Mouse (Mus musculus): ENCODE results near the gene Nt5c.
A peak's percentile ranks its signal among the peaks of the same experiment; 100 is the strongest.
"Not testable (repeated sequence)": the region's sequence is repeated elsewhere in the genome, so short reads cannot be mapped to it uniquely, and the experiment has no call there.

Gene Nt5c

DNA sequence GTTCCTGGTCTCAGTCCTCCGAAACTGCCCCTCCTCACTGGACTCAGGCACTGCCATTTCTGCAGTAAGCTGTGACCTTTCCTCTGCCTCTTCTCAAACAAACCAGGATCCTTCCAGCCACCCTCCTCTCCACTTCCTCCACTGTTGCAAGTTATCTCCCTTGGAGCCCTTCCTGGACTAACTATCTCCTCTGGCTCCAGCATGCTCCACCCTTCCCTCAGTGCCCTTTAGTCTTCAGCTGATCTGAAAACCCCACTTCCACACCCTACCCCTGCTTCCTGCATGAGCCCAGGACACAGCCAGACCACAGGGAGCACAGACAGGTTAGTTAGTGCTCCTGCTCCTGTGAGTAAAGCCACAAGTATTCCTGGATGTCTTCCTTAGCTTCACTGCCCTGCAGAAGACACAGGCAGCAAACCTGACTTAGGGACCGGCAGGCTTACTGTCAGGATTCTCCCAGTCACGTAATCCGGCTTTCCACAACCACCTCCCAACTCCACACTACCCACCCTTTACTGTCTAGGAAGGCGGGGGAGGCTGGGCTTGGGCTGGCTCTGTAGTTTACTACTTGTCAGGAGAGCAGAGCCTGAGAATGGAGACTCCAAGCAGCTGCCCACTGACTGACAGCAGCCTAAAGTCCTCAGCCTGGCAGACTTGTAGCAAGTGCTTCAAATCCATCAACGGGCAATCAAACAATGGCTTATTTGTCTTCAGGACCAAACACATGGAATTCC lies 18.3 kb upstream of the Nt5c start:
- DNase-seq, result no peak

DNA sequence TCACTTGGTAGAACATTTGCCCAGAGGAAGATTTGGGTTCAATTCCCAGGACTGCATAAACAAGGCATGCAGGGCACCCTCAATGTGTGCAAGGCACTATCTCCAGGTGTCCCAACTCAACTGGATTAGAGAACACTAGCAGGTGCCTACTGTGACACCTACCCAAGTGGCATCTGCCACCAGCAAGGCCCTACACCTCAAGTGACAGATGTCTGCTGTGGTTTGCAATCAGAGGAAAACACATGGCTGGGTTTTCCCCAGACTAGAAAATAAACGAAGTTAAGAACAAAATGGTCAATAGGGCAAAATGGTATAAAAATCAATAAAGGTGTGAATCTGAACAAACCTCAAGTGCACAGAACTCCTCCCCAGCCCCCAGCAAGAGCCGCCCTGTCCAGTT lies 16.4 kb upstream of the Nt5c start:
- no peak for DNase-seq

GRCm38 (mm10) chr11:115506586-115506985 lies 14.9 kb upstream of the Nt5c start:
- no peak for DNase-seq

DNA sequence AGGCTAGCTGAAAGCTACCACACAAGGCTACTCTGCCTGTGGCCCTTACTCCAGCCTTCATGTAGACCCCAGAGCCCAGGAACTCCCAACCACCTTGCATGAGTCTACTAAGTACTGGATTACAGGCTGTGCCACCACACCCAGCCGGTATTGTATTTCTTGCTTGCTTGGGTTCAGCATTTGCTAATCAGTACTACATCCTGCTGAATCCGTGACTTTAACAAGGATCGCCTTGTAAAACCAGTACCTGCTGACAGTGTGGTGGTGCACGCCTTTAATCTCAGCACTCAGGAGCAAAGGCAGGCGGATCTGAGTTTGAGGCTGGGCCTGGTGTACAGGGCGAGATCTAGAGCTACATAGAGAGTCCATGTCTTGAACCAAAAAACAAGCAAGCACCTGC lies 11.0 kb upstream of the Nt5c start:
- no peak for DNase-seq

DNA sequence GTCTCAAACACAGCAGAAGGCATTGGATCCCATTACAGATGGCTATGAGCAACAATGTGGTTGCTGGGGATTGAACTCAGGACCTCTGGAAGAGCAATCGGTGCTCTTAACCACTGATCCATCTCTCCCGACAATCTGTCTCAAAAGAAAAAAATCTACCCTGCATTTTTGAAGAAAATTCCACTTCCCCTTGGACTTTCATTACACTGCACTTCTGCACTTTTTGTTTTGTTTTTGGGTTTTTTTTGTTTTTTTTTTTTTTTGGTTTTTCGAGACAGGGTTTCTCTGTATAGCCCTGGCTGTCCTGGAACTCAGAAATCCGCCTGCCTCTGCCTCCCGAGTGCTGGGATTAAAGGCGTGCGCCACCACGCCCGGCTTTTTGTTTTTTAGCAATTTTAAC lies 4.9 kb upstream of the Nt5c start:
- DNase-seq, result not testable (repeated sequence)

- DNase-seq, result no peak
These were observed 725 bp upstream of the Nt5c start for GRCm38 (mm10) chr11:115492387-115492786.

DNA sequence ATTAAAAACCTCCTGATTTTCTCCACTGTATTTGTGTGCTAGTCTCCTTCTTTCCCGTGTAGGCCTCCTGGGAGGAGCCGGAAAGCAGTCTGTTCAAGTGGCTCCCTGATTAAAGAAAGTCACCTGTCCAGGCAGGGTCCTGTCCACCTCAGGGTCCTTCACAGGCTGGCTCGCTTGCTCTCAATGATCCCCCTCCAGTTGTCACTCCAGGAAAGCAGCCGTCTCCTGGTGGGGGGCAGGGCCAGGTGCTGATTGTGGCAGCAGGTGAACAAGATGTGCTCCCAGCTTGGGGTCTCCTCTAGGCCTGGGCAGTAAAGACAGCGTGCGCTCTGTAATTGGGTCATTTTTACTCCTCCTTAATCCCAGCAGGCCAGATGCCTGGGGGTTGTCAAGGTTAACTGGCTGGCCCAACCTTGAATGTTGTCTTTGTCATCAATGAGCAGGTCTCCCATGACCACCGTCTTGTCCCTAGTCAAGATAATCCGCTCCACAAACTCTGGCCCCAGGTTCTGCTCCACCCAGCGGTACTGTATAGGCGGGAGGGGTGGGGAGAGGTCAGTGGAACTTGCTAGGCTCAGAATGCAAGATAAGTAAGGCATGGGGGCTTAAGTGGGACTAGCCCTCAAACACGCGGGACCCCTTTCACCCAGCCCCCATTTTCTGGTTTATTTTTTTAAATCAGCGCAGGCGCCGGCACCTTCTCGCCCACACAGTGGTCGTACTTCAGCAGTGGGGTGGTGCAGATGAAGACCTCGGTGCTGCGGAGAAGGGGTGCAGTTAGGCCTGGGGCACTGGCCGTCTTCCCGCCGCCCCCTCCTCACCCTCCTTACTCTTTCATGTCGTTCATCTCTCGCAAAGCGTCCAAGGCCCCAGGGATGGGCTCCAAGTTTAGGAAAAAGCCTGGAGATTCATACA lies 964 bp downstream of the Nt5c start:
- no peak for DNase-seq

DNA sequence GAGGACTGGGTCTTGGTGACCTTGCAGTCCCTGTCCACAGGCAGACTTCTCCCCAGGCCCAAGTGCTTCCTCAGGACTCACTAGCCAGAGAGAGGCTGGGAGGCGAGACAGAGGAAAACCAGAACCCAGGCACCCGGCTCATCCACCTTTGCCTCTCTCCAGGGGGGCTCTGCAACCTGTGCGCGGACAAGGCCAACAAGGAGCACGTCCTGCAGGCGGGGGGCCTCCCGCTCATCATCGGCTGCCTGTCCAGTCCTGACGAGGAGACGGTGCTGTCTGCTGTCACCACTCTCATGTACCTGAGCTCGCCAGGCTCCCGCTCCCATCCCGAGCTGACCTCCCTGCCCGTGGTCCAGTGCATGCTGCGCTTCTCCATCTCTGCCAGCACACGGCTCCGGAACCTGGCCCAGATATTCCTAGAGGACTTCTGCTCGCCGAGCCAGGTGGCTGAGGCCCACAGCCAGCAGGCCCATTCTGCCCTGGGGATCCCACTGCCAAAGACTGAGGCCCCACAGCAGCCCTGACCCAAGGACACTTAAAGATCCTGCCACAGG lies 3.0 kb downstream of the Nt5c start:
- DNase-seq, result no peak

- DNase-seq, result no peak
These were observed 6.5 kb downstream of the Nt5c start for GRCm38 (mm10) chr11:115485155-115485554.

DNA sequence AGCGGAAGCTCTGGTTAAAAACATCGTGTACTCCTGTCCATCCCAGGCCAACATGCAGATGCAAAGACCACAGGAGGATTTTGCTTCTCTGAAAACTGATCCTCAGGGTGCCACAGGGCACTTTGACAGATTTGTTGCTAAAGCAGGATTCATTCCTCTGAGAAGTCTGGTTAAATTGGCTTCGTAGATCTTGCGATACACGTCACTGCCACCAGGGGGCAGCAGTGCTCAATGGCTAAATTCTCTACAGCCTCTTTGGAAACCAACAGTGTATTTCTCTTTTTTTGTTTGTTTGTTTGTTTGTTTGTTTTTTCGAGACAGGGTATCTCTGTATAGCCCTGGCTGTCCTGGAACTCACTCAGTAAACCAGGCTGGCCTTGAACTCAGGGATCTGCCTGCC lies 7.9 kb downstream of the Nt5c start:
- DNase-seq, result peak; percentile 77

DNA sequence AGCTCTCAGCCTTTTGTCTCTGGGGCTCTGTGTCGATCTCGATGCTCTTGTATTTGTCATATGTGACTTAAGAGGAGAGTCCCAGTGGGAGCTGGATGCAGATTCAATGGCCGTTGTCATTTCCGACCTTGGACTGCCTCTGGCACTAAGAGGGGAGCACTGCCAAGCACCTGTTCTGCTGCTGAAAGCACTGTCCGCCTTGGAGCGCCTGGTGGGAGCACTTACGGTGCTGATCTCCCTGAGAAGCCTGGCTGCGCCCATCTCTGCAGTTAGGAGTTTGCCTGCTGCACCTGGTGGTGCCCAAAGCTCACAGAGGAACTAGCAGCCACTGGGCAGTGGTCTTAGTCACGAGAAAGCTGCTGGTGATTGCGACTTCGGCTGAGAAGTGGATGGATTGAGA lies 8.4 kb downstream of the Nt5c start:
- DNase-seq, result no peak

DNA sequence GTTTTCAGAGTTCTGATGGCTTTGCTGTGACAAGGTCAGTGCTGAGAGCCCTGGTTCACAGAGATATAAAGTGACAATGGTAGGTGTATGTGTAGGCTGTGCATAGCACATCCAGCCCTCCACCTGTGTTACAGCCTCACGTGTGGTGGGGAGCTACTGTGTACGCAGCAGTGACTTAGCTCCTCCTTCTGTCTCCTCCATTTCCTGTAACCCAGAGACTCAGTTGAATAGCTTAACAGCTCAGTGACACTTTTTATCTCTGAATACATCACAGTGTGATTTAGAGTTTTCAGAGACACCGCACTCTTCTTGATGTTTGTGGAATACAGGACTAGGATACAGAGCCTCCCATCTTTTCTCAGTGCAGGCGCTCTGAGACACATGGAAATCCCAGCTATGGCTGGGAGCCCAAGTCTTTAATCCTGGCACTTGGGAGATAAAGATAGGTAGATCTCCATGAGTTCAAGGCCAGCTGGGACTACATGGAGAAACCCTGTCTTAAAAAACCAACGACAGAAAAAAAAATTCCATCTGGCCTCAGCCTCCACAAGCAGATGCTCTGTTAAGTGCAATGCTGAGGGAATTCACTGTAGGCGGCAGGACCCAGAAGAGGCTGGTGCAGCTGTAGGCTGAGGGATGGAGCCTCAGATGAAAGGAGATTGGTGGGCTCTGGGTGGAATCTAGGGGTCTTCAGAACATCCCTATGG lies 10.0 kb downstream of the Nt5c start:
- DNase-seq, result no peak

- no peak for DNase-seq
These were observed 13.2 kb downstream of the Nt5c start for GRCm38 (mm10) chr11:115478296-115478938.

DNA sequence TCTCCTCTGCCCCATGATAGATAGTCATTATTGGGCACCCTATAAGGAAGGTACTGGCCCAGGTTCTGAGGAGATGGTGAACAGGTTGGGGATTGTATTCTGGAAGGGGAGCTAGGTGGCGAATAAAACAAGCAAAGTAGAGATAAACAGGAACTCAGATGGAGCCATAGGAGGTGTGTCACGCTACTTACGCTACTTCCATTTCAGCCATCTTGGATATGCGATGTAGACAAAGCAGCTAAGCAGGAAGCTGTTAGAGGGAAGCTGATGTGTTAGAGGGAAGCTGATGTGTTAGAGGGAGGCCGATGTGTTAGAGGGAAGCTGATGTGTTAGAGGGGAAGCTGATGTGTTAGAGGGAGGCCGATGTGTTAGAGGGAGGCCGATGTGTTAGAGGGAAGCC lies 14.3 kb downstream of the Nt5c start:
- not testable (repeated sequence) for DNase-seq

DNA sequence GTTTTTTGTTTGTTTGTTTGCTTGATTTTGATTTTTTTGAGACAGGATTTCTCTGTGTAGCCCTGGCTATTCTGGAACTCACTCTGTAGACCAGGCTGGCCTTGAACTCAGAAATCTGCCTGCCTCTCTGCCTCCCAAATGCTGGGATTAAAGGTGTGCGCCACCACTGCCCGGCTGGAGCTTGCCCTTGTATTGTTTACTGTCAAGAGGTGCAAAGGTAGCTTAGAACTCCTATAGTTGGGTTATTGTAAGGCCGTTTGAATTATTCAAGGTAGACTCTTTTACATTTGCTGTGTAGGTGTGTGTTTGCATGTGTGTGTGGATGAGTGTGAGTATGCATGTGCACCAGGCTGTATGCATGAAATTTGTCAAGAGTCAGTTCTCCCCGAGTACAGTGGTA lies 15.0 kb downstream of the Nt5c start:
- not testable (repeated sequence) for DNase-seq

DNA sequence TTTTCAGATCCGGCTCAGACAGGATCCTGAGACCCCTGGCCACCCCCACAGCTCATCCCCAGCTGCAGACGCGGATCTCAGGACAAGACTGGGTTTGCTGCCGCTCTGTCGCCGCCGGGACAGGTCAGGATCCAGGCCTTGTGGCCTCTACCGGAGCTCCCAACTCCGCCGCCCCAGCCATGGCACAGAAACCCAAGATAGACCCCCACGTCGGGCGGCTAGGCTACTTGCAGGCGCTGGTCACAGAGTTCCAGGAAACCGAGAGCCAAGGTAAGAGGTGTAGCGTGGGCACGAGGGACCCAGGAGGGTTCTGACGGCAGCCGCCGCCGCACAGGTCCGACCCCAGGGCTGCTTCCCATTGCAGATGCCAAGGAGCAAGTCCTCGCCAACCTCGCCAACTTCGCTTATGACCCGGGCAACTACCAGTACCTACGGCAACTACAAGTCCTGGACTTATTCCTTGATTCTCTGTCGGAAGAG lies 15.9 kb downstream of the Nt5c start:
- DNase-seq, result no peak

DNA sequence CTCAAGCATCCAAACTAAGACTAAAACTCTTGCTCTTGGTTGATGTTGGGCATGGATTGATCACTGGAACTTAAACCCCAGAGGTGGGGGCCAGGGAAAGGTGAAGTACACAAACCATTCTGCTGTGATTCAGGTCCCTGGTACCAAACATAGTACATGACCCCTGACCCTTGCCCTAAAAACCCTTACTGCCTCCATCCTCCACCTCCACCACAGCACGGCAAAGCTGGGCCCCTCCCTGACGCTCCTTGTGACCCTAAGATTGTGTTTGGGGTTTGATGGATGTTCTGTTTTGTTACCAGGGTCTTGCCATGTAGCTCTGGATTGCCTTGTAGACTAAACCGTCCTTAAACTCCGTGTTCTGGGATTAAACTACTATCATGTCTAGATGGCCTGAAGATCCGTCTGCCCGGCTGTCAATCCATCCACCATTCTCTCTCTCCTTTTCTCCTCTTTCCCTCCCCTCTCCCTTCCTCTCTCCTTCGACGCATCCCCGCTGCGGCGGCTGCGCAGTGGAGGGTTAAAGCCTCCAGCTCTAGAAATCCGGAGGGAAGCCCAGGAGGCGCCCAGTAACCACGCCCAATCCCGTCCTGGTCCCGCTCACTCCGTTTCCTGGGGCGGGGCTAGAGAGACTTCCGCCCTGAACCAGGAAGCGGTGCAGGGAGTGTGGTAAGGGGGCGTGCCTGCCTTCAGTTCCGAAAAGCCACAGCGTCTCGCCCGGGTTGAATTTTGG lies 16.5 kb downstream of the Nt5c start, which contains the start of gene Armc7:
Armc7 (plus strand) TSS at position 643 of the 733 bp plus-strand sequence.
- peak; percentile 97 for DNase-seq

DNA sequence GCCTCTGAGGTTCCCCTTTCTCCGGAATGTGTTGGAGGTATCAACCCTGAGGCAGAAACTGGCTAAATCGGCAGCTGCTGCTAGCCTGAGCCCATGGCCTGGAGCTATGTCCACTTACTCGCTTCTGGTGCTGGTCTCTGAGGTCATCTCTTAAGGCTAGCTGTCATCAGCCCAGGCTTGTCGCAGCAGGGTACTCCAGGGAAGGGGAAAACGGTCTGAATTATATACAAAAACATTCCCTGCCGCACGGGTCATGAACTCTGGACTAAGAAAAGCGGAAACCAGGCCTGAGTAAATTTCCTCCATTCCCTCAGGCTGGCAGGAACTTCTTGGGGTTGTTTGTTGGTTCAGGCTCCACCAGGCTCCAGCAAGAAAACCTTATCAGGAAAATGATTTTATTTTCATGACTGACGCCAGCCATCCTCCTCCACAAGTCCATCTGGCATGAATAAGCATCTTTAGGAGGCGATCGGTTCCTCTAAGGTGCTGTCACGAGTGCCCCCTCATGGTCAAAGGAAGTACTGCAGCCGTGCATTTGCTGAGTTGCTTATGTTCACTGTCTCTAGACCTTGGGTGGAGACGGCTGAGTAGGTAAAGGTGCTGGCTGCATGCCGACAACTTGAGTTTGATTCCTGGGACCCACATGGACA lies 17.9 kb downstream of the Nt5c start:
- DNase-seq, result peak; percentile 98

DNA sequence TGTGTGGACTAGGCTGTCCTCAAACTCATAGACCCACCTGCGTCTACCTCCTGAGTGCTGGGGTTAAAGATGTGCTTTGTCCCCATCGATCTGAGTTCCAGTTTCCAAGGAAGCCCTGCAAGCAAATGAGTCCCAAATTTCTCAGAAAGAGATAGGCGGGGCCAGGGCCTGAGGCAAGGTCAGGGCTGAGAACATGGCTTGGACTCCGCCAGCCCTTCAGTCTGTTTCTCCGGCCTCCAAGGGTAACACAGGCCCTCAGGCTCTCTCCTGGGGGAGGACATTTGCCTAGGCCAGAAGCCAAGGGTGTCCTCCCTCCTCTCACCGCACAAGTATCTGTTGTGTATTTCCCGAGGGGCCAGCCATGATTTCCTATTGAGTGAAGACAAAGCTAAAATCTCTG lies 19.5 kb downstream of the Nt5c start:
- DNase-seq, result no peak

- DNase-seq, result no peak
These were observed 24.4 kb downstream of the Nt5c start for GRCm38 (mm10) chr11:115467217-115467618.

DNA sequence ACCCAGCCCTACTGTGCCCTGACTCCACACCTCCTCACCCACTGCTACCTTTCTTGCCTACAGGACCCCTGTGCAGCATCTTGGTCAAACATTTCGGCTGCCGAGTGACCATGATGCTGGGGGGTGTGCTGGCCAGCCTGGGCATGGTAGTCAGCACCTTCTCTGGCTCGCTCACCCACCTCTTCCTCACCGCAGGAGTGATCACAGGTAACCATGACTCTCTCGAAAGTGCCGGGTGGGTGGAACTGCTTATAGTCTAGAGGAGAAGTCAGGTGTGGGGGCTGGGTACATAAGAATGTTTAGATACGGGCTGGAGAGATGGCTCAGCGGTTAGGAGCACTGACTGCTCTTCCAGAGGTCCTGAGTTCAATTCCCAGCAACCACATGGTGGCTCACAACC lies 26.8 kb downstream of the Nt5c start:
- no peak for DNase-seq
